Mouse (Mus musculus) MN1 (cell line): ENCODE measurements around the gene Svbp.
A peak's percentile ranks its signal among the peaks of the same experiment; 100 is the strongest.

Experiments
- DNase-seq: peaks from one replicate; pipeline ENCODE4 v3.0.0-alpha.2; 2016; ENCODE audit warnings: low spot score

Svbp gene

GRCm38 (mm10) chr4:119190618-119191017, 4.5 kb upstream of the Svbp start:
- DNase-seq, result no peak

GRCm38 (mm10) chr4:119191273-119191672, 3.8 kb upstream of the Svbp start:
- no peak for DNase-seq

GRCm38 (mm10) chr4:119192757-119193156, 2.3 kb upstream of the Svbp start:
- no peak for DNase-seq

- no peak for DNase-seq
These were observed 645 bp downstream of the Svbp start for GRCm38 (mm10) chr4:119195582-119196320.

- DNase-seq, result no peak
These were observed 3.0 kb downstream of the Svbp start for GRCm38 (mm10) chr4:119198105-119198504.

GRCm38 (mm10) chr4:119204672-119205071, 9.6 kb downstream of the Svbp start:
- peak; percentile 41 for DNase-seq

GRCm38 (mm10) chr4:119216667-119217066, 21.6 kb downstream of the Svbp start:
- no peak for DNase-seq

- DNase-seq, result no peak
These were observed 23.1 kb downstream of the Svbp start, which contains the start of gene Tmem269 for GRCm38 (mm10) chr4:119218169-119218568. Gene Tmem269, minus strand, starts transcription at chr4:119218217.

- peak; percentile 16 for DNase-seq
These were observed 28.6 kb downstream of the Svbp start for GRCm38 (mm10) chr4:119223696-119224095.

GRCm38 (mm10) chr4:119224534-119224933, 29.4 kb downstream of the Svbp start:
- DNase-seq, result no peak

GRCm38 (mm10) chr4:119225719-119226118, 30.6 kb downstream of the Svbp start:
- DNase-seq, result no peak

- DNase-seq, result no peak
These were observed 31.6 kb downstream of the Svbp start for GRCm38 (mm10) chr4:119226751-119227150.

- peak; percentile 94 for DNase-seq
These were observed 37.5 kb downstream of the Svbp start, which contains the start of the genes AU022252 and P3h1 for GRCm38 (mm10) chr4:119232410-119233255. Gene AU022252, minus strand, starts transcription at chr4:119232712. Gene P3h1, plus strand, starts transcription at chr4:119232915.

GRCm38 (mm10) chr4:119233256-119233901, 38.3 kb downstream of the Svbp start:
- DNase-seq, result peak; percentile 52

GRCm38 (mm10) chr4:119234348-119234747, 39.2 kb downstream of the Svbp start:
- no peak for DNase-seq

GRCm38 (mm10) chr4:119238661-119239060, 43.6 kb downstream of the Svbp start:
- DNase-seq, result no peak

- DNase-seq, result peak; percentile 65
These were observed 44.1 kb downstream of the Svbp start for GRCm38 (mm10) chr4:119239181-119239682.

- no peak for DNase-seq
These were observed 46.6 kb downstream of the Svbp start for GRCm38 (mm10) chr4:119241664-119242063.

GRCm38 (mm10) chr4:119242571-119242970, 47.5 kb downstream of the Svbp start:
- no peak for DNase-seq

GRCm38 (mm10) chr4:119244468-119245240, 49.5 kb downstream of the Svbp start:
- DNase-seq, result no peak

GRCm38 (mm10) chr4:119245556-119245955, 50.5 kb downstream of the Svbp start:
- DNase-seq, result peak; percentile 14
